Mouse (Mus musculus) megakaryocyte, embryonic 14.5 days (primary cell): ENCODE measurements around the gene Ahdc1. TPM values are rescaled to one million over a fixed set of nuclear protein-coding genes. Genes with fewer than 3 reads are reported as not detected.

Experiments used
- H3K27me3 ChIP-seq: replicated peaks from 2 replicates; pipeline ENCODE3; 2012; ENCODE audit warnings: inconsistent platforms
- H3K36me3 ChIP-seq: replicated peaks from 2 replicates; pipeline ENCODE3; 2012; ENCODE audit warnings: low read length, inconsistent platforms, mixed read lengths
- H3K4me1 ChIP-seq: 2 replicates; pipeline ENCODE4 v1.6.1; 2012; ENCODE audit warnings: inconsistent platforms
- H3K4me3 ChIP-seq: replicated peaks from 2 replicates; pipeline ENCODE3; 2012; ENCODE audit warnings: moderate library complexity, mild to moderate bottlenecking, inconsistent platforms
- H3K9me3 ChIP-seq: 2 replicates; pipeline ENCODE4 v1.6.1; 2012; ENCODE audit warnings: inconsistent platforms
- FLI1 ChIP-seq: IDR thresholded peaks from 2 replicates; pipeline ENCODE4 v1.6.1; 2012; ENCODE audit warnings: low read length, inconsistent platforms, mixed read lengths
- GATA1 ChIP-seq: IDR thresholded peaks from 3 replicates; pipeline ENCODE4 v1.6.1; 2012; ENCODE audit warnings: mixed read lengths, low read length, inconsistent platforms, borderline replicate concordance
- polyA plus RNA-seq: library from polyadenylated mRNA; stranded (reverse); fragments of >175 nt; gene quantifications from 2 replicates; pipeline ENCODE4 v1.2.3, GENCODE M21; 2012; ENCODE audit warnings: low replicate concordance; ENCODE audit not compliant: insufficient read depth

Gene Ahdc1
- polyA plus RNA-seq, 1 experiment, result 42.4 TPM

- Histone ChIP-seq H3K4me1 (peaks cover 99% of the 10 kb centered on the region), H3K27me3 (no peaks in the 10 kb centered on the region), H3K9me3 (no peaks in the 10 kb centered on the region), H3K36me3 (peaks cover 82% of the 10 kb centered on the region), H3K4me3 (no peak overlapping the region)
- TF ChIP-seq FLI1 (no peak), GATA1 (no peak)
Observed at GRCm38 (mm10) chr4:133044647-133045094, 33.6 kb downstream of the Ahdc1 start.

DNA sequence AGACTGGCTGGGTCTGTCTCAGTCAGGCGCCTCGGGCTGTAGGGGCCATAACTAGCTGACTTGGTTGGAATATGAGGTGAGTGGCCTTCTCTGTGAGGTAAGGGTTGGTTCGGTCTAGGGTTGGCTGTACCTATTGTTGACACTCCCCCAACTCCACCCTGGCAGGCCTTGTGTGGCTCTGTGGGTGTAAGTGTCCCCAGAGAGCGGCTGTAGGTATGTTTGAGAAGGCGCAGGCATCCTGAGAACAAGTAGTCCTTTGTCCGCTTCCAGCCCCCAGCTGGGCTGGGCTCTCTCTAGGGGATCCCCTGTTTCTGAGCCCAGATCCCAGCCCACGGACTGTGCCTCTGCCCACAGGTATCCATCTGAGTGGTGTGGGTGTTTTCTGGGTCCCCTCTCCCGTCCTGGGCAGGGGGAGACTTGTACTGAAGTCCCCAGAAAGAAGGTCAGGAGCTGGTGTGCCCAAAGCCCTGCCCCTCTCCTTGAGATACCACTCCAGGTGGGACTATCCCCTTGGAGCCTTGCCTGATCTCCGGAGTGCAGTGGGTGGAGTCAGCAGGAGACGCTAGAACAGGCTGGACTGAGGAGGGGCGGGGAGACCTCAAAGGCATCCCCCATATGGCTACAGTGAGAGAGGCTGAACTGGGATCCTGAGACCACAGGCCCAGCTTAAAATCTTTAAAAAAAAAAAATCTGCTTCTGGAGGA is 34.9 kb downstream of the Ahdc1 start:
- H3K4me1 ChIP-seq, result peaks cover 100% of the 10 kb centered on the region
- no peaks in the 10 kb centered on the region for H3K9me3 ChIP-seq
- H3K4me3 ChIP-seq, result no peak overlapping the region
- no peak for TF ChIP-seq FLI1
- TF ChIP-seq GATA1, result no peak
- H3K36me3 ChIP-seq, result peaks cover 83% of the 10 kb centered on the region
- H3K27me3 ChIP-seq, result no peaks in the 10 kb centered on the region

GRCm38 (mm10) chr4:133046691-133047352 is 35.8 kb downstream of the Ahdc1 start:
- no peak for TF ChIP-seq FLI1
- TF ChIP-seq GATA1, result no peak
- Histone ChIP-seq H3K4me1 (peaks cover 100% of the 10 kb centered on the region), H3K36me3 (peaks cover 84% of the 10 kb centered on the region), H3K27me3 (no peaks in the 10 kb centered on the region), H3K9me3 (no peaks in the 10 kb centered on the region), H3K4me3 (peak overlapping the region; percentile 26)

- TF ChIP-seq GATA1 (no peak), FLI1 (no peak)
- H3K36me3 ChIP-seq, result peaks cover 90% of the 10 kb centered on the region
- no peaks in the 10 kb centered on the region for H3K9me3 ChIP-seq
- no peaks in the 10 kb centered on the region for H3K27me3 ChIP-seq
- peaks cover 100% of the 10 kb centered on the region for H3K4me1 ChIP-seq
- no peak overlapping the region for H3K4me3 ChIP-seq
Observed at GRCm38 (mm10) chr4:133047353-133048105, 36.5 kb downstream of the Ahdc1 start.

DNA sequence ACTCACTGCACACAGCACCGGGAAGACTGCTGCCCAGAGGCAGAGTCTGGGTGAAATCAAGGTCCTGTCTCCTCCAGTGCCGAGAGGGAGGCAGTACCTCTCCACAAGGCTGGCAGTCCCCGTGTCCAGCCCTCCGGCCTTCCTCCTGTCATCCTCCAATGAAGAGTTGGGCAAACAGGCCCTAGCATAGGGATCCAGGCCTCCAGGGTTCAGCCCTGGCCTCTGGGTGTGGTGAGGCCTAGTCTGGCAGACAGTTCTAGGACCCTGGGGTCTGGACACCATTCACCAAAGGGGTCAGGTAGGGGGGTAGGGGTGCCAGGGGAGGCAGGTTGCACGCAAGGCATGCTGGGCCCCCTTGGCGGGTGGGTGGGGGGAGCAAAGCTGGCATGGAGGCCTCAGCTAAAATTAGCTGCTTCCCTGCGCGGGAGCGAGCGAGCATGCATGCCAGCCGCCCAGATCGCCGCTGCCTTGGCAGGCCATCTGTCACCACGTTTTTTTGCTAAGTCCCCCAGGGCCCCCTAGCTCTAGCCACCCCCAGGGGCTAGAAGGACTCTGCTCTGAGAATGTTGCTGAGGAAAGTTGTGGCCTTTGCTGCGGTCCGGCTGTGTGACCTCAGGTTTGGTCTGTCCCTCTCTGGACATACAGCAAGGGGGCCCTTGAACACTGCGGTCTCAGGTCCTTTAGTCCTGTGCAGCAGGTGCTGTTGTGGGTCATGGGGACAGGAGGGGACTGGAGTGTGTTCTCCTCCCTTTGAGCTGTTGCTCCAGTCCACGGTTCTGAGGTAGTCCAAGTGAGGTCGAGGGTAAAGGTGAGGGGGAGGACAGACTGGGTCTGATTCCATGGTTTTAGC is 38.2 kb downstream of the Ahdc1 start:
- H3K4me1 ChIP-seq, result peaks cover 100% of the 10 kb centered on the region
- H3K36me3 ChIP-seq, result peaks cover 96% of the 10 kb centered on the region
- no peak overlapping the region for H3K4me3 ChIP-seq
- no peaks in the 10 kb centered on the region for H3K27me3 ChIP-seq
- TF ChIP-seq FLI1 (no peak), GATA1 (no peak)
- no peaks in the 10 kb centered on the region for H3K9me3 ChIP-seq

DNA sequence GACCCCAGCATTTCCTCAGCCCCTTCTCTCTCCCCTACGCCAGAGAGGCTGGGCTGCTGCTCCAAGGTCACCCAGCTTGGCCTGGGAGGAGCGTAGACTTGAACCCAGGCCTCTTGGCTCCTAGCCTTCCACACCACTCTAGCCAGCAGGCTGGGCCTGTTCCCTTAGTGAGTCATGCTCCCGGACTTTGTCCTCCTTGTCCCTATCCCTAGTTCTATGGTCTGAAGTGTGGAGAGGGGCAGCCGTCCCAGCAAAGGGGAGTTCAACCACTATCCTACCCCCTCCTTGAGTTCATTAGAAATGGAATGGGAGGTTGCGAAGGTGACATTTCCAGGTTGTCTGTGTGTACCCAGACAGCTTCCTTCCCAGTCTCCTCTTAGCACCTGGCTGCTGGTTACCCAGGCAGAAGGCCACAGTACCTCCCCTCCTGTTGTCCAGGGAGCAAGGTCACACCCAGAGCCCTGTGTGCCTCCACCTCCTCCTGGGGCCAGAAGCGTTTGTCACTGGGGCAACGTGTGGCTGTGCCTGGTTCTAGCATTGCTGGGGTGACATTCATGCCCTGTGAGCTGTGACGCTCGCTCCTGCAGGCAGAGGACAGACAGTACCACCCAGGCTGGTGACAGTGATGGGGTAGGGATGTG is 39.3 kb downstream of the Ahdc1 start:
- H3K9me3 ChIP-seq, result no peaks in the 10 kb centered on the region
- no peak for TF ChIP-seq GATA1
- TF ChIP-seq FLI1, result no peak
- peaks cover 100% of the 10 kb centered on the region for H3K4me1 ChIP-seq
- peak overlapping the region; percentile 77 for H3K4me3 ChIP-seq
- peaks cover 97% of the 10 kb centered on the region for H3K36me3 ChIP-seq
- no peaks in the 10 kb centered on the region for H3K27me3 ChIP-seq

- H3K4me3 ChIP-seq, result peak overlapping the region; percentile 77
- no peak for TF ChIP-seq FLI1
- TF ChIP-seq GATA1, result no peak
Observed at GRCm38 (mm10) chr4:133050837-133051549, 39.9 kb downstream of the Ahdc1 start.

DNA sequence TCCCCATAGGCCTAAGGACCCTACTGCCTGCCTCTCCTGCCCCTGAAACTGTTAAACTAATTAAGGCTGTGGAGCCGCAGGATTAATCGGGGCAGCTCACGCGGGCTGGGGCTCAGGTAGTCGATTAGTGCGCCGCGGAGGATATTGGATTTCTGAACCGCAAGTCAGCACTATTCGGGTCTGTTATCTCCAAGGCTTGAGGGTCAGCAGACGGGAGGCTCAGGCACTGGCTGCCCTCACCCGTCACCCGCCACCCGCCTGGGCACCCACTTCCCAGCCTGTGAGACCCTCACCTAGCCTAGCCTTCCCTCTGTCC is 40.4 kb downstream of the Ahdc1 start:
- Histone ChIP-seq H3K4me1 (peaks cover 100% of the 10 kb centered on the region), H3K4me3 (peak overlapping the region; percentile 39), H3K27me3 (no peaks in the 10 kb centered on the region), H3K9me3 (no peaks in the 10 kb centered on the region), H3K36me3 (peaks cover 93% of the 10 kb centered on the region)
- TF ChIP-seq GATA1, result no peak
- TF ChIP-seq FLI1, result no peak

More at GRCm38 (mm10) chr4:133050837-133051549, 39.9 kb downstream of the Ahdc1 start:
- peaks cover 100% of the 10 kb centered on the region for H3K4me1 ChIP-seq
- H3K9me3 ChIP-seq, result no peaks in the 10 kb centered on the region
- peaks cover 96% of the 10 kb centered on the region for H3K36me3 ChIP-seq
- H3K27me3 ChIP-seq, result no peaks in the 10 kb centered on the region
